Comparison of ENCODE assay signal across 37 mouse cellular contexts in the genomic region with DNA sequence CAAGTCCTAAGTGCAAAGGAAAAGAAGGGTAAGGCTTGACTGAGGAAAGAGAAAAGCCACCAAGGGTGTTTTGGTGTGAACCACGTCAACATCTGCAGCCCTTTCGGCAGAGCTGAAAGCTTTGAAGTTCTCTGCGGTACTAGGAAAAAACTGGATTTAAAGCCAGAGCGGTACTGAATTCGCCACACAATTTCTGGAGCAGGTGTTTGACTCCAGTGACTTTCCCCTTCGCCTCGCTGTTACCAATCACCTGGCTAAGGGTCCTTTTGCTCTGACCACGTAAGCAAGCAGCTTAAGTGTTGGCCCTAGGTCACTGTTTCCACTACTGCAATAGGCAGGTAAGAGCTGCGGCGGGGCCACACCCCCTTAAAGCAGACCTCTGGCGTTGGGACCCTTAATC. TPM values are rescaled to one million over a fixed set of nuclear protein-coding genes. Genes with fewer than 3 reads are reported as not detected.
"Had no signal": no experiment of that assay in that cellular context is flagged by ENCODE, and none has a peak within 500 bp of the region (broad histone marks: within the 10 kb centered on the region; RNA-seq: fewer than 3 reads in every experiment).

No protein-coding gene starts in this region.

- H3K4me1 ChIP-seq: limb, embryonic 10.5 days; limb, embryonic 15.5 days; liver, embryonic 12.5 days; liver, embryonic 13.5 days; liver, embryonic 15.5 days; lung, embryonic 15.5 days; midbrain, embryonic 10.5 days; midbrain, embryonic 12.5 days; midbrain, embryonic 13.5 days; midbrain, embryonic 15.5 days; neural tube, embryonic 12.5 days had no signal

- H3K4me2 ChIP-seq: limb, embryonic 12.5 days; limb, embryonic 13.5 days; limb, embryonic 15.5 days; liver, embryonic 11.5 days; liver, embryonic 12.5 days; liver, embryonic 13.5 days; liver, embryonic 15.5 days; lung, embryonic 14.5 days; lung, embryonic 15.5 days; midbrain, embryonic 12.5 days; midbrain, embryonic 13.5 days; midbrain, embryonic 15.5 days; neural tube, embryonic 12.5 days had no signal

- H3K9me3 ChIP-seq: limb, embryonic 10.5 days; limb, embryonic 15.5 days; liver, embryonic 12.5 days; liver, embryonic 15.5 days; lung, embryonic 15.5 days; midbrain, embryonic 10.5 days; midbrain, embryonic 12.5 days; midbrain, embryonic 13.5 days; midbrain, embryonic 15.5 days; neural tube, embryonic 12.5 days had no signal

- H3K9ac ChIP-seq: limb, embryonic 12.5 days; limb, embryonic 13.5 days; limb, embryonic 15.5 days; liver, embryonic 12.5 days; liver, embryonic 13.5 days; liver, embryonic 14.5 days; liver, embryonic 15.5 days; liver, postnatal 0 days; lung, embryonic 14.5 days; lung, embryonic 15.5 days; midbrain, embryonic 12.5 days; midbrain, embryonic 13.5 days; midbrain, embryonic 15.5 days; neural tube, embryonic 12.5 days had no signal

- H3K27me3 ChIP-seq: limb, embryonic 12.5 days; limb, embryonic 13.5 days; limb, embryonic 15.5 days; liver, embryonic 12.5 days; liver, embryonic 13.5 days; liver, embryonic 15.5 days; lung, embryonic 15.5 days; midbrain, embryonic 12.5 days; midbrain, embryonic 13.5 days; midbrain, embryonic 15.5 days; neural tube, embryonic 12.5 days had no signal

- H3K27ac ChIP-seq: left cerebral cortex, adult 2 months; limb, embryonic 10.5 days; limb, embryonic 12.5 days; limb, embryonic 13.5 days; limb, embryonic 15.5 days; liver, embryonic 12.5 days; liver, embryonic 13.5 days; liver, embryonic 14.5 days; liver, embryonic 15.5 days; lung, embryonic 15.5 days; macrophage; midbrain, embryonic 10.5 days; midbrain, embryonic 12.5 days; midbrain, embryonic 13.5 days; midbrain, embryonic 15.5 days; neural tube, embryonic 12.5 days had no signal

- H3K36me3 ChIP-seq: limb, embryonic 12.5 days; limb, embryonic 13.5 days; limb, embryonic 15.5 days; liver, embryonic 12.5 days; liver, embryonic 13.5 days; liver, embryonic 15.5 days; lung, embryonic 15.5 days; midbrain, embryonic 10.5 days; midbrain, embryonic 12.5 days; midbrain, embryonic 13.5 days; midbrain, embryonic 15.5 days; neural tube, embryonic 12.5 days had no signal

- ATAC-seq: liver, embryonic 12.5 days; liver, postnatal 0 days; lung, postnatal 0 days; midbrain, embryonic 13.5 days; midbrain, embryonic 15.5 days; midbrain, embryonic 16.5 days had no signal

- H3K4me3 ChIP-seq: left cerebral cortex, adult 2 months; limb, embryonic 10.5 days; limb, embryonic 12.5 days; limb, embryonic 13.5 days; limb, embryonic 15.5 days; liver, embryonic 12.5 days; liver, embryonic 13.5 days; liver, embryonic 15.5 days; lung, embryonic 15.5 days; megakaryocyte, embryonic 14.5 days; midbrain, embryonic 10.5 days; midbrain, embryonic 12.5 days; midbrain, embryonic 13.5 days; midbrain, embryonic 15.5 days; myocyte; neural tube, embryonic 12.5 days had no signal

- DNase-seq: left cerebral cortex, postnatal 4 days; liver; liver, embryonic 13.5 days; liver, postnatal 0 days; lung, adult 18-20 months; lung, adult 2 months; lung, embryonic 14.5 days; lung, postnatal 10 days; lung, postnatal 14 days; lung, postnatal 36 days; lung, postnatal 4 days; midbrain, embryonic 14.5 days had no signal

RNA-seq across cellular contexts. Expression of a gene that starts 12.6 kb away (rescaled TPM):
- total RNA-seq: liver, adult 2 months; megakaryocyte progenitor cell, adult 5-6 weeks; megakaryocyte, adult 5-6 weeks; megakaryocyte-erythroid progenitor cell, adult 5-6 weeks; monocyte, adult 5-6 weeks had no signal
- polyA plus RNA-seq: liver, adult 2 months; macrophage; myocyte had no signal
